Mouse (Mus musculus) layer of hippocampus, adult 9-10 months (tissue): Measurements from ENCODE around the gene Ccdc87.
"Not testable (repeated sequence)": the region's sequence is repeated elsewhere in the genome, so short reads cannot be mapped to it uniquely, and the experiment has no call there.

Source experiments
- DNase-seq: peaks from one replicate; pipeline ENCODE4 v3.0.0; 2022; ENCODE audit warnings: low spot score

Ccdc87 gene

DNA sequence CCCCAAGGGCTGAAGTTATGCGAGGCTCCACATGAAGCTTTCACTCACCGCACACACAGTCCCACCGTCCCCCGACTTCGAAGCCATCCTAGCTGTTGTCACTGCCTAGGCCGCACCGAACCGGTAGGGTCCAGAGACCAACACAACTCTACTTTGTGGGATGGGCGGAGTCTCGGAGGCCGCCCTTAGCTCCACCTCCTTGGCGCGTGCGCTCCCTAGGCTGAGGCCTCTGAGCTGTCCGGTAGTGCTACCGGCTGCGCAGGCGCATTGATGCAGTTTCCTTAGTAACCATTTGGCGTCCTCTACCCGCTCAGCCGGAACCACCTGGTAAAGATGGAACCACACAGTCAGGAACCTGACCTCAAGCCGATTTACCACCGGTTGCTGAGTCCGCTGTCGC, at the start of gene Ccdc87, which contains the start of gene Ccs:
Gene Ccdc87 (plus strand): TSS at position 218 of the 400 bp plus-strand sequence.
Gene Ccs (minus strand): TSS at position 184 of the 400 bp plus-strand sequence.
- DNase-seq = peak; percentile 88

DNA sequence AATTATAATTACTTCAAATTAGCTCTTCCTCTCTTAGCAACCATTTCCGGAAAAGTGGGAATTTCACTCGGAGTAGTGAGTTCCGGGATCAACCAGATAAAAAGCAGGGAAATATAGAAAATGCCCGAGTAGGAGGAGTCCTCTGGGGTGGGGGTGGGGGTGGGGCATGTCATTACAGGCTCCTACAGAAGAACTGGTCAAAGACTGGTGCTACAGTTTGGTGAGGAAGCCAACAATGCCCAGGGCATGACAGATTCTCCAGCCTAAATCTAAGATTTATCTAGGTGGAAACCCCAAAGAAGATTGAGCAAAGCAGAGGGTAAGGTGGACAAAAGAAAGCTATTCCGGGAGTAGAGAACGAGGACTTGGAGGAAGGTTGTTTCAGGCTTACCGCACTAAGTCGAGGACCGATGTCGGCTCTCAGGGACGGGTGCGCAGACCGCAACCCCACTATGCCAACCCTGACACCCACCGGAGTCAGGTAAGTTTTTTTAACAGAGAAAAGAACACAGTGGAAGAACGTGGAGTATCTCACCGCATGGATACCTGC, 45.8 kb upstream of the Ccdc87 start:
- no peak for DNase-seq

DNA sequence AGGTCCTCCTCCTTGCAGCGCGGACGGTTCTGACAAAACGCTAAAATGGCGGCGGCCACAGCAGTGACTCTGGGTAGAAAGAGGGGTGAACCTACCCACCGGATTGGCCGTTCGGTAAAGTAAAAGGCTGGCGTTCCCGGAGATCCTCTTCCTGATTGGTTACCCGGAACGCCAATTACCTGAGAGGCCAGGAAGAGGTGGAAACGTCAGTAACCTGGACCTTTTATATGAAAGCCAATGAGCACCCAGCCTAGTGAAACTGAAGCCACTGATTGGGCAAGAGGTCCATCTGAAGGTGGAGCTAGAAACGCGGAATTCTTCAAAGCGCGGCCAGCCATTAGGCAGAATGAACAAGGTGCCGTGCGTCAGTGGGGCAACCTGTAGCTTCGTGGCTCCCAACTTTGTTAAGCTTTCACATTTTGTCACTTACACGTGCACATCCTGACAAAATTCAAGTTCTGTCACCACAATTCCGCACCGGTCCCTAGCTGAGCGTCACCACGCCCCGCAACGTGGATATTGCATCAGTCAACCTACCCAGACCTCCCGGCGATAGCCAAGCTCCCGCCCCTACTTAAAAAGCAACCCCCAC, 45.2 kb upstream of the Ccdc87 start, which contains the start of gene Rbm4:
Gene Rbm4 (minus strand): TSS at position 71 of the 592 bp plus-strand sequence.
- DNase-seq = peak; percentile 99

DNA sequence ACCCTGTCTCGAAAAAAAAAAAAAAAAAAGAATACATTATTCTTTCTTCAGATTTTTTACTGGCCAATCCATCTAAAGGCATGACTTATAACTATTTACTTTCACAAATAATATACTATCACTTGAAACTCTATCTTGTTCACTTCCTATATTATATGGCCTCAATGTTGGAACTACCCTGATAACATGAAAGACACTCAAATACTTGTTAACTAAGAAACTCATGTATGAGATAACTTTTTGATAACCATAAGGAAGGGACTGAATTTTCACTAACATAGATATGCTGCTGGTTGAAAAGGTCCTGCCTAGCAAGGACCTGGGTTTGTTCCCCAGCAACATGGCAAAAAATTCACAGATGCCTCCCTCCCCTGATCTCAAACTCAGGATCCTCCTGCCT, 43.2 kb upstream of the Ccdc87 start:
- DNase-seq = no peak

DNA sequence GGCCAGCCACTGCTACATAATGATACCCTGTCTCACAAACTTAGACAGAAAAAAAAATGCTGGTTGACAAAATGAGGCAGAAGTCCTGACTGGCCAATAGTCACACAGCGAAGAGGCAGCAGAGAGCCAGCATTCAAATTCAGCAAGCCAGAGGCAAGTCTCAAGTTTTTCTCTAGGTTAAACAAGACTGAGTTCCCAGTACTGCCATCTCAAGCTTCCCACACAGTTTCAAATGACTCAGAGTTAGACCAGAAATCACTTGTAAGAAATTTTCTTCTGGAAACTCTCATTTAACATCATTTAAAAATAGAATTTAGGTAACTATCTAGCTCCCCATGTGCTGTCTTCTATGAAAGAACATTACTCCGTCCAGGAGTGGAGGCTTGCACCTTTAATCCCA, 41.3 kb upstream of the Ccdc87 start:
- no peak for DNase-seq

DNA sequence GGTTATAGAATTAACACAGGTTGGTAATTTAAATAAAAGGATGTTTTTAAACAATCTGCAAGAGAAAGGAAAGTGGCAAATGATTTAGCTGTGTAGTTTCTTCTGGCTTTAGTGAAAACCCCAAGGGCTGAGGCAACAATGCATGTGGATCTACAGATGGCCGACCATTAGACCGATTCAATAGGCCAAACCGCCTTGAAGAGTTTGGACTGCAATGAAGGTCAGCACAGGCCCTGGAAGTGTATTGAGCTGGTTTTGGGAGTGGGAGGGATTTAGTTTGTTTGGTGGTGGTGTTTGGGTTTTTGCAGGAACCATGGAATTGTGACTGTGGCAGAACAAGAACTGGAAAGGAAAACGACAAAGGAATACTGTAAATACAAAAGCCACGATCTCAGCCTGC, 40.1 kb upstream of the Ccdc87 start:
- no peak for DNase-seq

DNA sequence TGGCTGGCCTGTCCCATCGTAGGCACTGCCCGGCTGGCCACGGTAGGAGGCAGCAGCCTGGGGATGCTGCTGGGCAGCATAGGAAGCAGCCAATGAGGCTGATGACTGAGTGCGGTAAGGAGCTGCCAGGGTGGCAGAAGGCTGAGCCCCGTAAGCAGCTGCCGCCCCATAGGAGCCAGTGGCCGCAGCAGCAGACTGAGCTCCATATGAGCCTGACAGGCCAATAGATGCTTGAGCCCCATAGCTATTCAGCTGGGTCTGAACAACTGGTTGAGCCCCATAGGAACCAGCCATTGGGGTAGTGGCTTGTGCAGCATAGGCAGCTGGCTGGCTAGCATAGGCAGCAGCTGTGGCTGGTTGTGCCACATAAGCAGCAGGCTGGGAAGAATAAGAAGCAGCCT, 36.5 kb upstream of the Ccdc87 start:
- DNase-seq = no peak

DNA sequence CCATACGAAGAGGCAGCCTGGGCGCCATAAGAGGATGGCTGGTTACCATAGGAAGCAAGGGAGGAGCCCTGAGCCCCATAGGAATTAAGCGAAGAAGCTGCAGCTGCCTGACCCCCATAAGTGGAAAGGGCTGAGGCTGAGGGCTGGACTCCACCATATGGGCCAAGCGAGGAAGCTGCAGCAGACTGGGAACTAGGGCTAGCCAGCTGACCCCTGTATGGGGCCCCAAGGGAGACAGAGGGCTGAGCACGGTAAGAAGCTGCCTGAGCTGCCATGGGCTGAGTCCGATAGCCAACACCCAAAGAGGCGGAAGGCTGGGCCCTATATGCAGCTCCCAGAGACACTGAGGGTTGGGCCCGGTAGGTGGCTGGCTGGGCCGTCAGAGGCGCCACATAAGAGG, 35.9 kb upstream of the Ccdc87 start:
- DNase-seq = no peak

DNA sequence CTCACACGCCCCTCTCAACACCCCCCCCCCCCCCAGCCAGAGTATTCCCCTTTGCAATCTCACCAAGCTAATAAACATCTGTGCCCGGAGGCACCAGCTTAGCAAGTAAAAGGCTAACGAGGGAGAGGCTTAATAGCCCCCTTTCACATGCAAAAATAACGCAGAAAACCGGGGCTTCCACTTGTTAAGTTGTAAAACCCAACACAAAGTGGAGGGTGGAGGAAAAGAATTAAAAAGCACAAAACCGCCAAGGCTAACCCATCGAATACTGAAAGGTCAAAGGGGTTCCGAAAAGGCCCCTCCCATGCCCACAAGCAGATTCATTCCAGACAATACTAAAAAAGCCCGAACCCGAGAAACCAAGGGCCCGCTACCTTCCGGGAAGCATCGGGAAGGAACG, 28.9 kb upstream of the Ccdc87 start:
- DNase-seq = no peak

DNA sequence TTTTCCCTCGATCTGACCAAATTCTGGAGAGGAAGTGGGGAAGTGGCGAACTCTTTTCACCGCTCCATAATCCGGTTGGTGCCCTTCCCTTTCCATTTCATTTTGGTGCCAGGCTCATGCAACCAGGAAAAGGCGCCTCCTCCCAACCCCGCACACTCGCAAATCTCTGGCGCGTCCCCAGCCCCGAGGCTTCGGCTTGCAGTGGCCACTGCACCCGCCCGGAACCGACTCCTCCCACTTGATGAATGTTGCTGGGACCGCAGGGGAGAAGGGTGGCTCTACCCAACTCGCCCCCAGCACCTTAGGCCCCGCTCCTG, 28.5 kb upstream of the Ccdc87 start:
- DNase-seq = no peak

DNA sequence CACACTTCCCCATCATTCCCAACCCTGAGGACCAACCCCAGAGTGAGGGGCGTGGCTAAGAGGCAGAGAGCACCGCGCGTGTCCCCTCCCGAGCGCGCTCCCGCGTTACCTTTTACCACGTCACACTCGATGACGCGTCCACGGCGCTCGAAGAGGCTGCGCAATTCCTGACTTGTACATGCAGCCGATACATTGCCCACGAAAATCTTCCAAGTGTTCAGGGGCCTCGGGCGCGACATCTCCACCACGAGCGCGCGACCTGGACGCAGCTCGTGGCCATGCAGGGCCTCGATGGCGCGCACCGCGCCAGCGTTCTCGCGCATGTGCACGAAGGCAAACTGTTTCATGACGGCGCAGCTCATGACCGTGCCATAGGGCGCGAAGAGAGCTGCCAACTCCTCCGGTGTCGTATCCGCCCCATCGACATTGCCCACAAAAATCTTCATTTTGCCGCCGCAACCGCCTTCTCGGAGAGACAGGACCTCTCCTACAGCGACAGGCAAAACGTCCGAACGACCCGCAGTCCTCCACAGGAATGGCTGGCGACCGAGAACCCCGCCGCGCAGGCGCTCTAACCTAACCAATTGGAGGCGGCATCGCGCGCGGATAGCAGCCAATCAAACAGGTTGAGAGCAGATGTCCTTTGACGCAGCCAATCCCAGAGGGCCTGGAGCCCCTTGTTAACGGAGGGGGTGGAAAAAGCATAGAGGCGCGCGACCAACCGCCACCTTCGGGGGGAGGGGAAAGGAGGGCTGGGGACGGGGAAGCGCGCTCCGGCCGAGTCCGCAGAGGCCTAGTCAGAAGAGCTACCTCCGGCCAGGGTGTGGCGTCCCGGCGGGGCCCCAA, 27.9 kb upstream of the Ccdc87 start, which contains the start of the genes Gm21992 and Rbm14:
Gene Gm21992 (minus strand): TSS at position 550 of the 846 bp plus-strand sequence.
Gene Rbm14 (minus strand): TSS at position 572 of the 846 bp plus-strand sequence.
- DNase-seq = peak; percentile 98

DNA sequence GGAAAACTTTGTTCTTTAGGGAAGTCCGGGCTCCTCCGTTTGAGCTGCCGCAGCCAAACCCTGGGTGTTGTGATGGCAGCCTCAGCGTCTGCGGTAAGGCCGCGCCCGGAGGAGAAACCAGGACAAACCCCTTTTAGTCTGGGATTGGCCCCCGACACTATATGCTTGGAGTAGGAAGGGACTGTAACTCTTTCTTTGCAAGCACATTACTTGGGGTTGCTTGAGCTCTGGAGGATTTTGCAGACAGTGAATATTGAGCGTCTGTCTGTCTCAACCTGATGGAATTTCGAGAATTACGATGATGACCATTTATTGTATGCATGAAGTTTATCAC, 27.3 kb upstream of the Ccdc87 start:
- no peak for DNase-seq

DNA sequence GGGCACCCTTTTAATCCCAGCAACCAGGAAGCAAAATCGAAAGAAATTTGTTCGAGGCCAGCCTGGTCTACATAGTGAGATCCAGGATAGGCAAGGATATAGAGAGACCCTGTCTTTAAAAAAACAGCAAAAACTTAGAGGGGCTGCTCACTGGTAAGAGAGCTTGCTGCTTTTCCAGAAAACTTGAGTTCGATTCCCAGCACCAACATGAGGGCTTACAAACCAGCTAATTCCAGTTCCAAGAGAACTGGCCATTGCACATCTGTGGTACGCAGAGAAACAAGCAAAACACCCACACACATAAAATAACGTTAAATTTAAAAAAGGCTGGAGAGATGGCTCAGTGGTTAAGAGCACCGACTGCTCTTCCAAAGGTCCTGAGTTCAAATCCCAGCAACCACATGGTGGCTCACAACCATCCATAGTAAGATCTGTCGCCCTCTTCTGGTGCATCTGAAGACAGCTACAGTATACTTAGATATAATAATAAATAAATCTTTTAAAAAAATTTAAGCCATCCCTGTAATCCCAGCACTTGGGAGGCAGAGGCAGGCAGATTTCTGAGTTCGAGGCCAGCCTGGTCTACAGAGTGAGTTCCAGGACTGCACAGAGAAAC, 26.7 kb upstream of the Ccdc87 start:
- not testable (repeated sequence) for DNase-seq

DNA sequence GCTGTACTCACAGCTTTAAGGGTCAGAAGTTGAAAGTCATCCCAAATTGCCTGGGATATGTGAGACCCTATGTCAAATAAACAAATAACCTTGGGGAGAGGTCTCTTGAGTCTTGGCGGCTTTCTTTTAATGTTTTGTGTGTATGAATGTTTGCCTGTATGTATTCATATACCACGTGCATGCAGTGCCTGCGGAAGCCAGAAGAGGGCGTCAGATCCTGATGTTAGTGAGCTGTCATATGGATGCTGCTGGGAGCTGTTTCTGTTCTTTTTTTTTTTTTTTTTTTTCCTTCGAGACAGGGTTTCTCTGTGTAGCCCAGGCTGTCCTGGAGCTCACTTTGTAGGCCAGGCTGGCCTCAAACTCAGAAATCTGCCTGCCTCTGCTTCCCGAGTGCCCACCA, 26.2 kb upstream of the Ccdc87 start:
- no peak for DNase-seq

DNA sequence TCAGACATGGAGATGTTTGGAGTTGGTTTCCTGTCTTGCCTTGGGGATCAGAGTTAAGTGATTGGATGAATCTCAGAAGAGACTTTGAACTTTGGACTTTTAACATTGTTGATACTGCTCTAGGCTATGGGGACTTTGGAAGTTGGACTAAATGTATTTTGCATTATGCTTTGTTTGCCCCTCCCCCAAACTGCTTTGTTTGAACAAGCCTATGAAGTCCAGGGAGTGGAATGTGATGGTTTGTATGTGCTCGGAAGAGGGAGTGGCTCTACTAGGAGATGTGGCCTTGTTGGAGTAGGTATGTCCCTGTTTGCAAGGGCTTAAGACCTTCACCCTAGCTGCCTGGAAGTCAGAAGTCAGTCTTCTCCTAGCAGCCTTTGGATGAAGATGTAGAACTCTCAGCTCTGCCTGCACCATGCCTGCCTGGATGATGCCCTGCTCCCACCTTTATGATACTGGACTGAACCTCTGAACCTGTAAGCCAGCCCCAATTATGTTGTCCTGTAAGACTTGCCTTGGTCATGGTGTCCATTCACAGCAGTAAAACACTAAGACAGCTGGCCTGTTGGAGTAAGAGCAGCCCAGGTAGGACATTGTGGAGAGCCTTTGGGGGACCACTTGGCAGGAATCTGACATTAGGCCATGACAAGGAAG, 21.9 kb upstream of the Ccdc87 start:
- no peak for DNase-seq

DNA sequence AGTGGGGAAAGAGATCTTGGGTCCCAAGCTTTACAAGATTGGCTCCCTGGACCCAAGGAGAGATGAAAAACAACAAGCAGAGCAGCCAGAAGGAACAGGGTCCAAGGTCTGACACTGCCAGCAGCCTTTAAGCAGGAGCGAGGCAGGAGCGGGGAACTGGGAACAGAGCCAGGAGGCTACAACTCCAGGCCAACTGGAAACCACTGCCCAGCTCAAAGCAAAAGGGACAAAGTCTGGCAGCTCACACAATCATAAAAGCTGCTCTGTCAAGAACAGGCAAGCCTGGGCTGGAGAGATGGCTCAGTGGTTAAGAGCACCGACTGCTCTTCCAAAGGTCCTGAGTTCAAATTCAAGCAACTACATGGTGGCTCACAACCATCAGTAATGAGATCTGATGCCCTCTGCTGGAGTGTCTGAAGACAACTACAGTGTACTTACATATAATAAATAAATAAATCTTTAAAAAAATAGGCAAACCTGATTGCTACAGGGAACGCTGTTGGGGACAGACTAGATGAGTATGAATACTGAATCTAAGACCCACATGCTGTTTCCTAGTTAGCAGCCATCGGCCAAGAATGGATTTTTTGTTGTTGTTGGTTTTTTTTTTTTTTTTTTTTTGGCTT, 18.4 kb upstream of the Ccdc87 start:
- DNase-seq = no peak

DNA sequence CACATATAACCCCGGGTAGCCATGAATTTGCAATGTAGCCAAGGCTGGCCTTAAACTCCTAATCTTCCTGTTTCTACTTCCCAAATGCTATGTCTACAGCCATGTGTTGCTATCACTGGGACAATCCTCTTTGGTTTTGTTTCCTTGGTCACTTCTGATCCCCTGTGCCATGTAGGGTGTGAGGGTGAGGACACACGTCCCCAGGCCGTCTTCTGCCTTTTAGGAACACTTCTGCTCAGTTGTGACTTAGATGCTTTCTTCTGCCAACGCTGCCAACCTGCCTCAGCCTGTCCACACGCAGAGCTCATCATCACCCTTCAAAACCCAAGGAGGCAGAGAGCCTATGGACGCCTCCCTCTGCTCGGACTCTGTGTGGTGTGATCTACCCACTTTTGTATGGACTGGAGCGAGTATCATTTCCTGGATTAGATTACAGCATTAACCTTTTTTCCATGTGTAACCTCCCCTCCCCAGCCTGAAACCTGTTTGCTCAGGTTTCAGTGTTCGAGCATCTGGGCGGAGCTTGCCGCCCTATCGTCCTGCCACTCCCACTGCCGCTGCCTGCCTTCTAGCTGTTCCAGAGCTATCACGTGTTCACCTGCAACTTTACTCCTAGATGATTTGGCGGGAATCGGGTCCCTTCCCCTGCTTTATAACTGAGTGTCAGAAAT, 10.6 kb upstream of the Ccdc87 start:
- no peak for DNase-seq

DNA sequence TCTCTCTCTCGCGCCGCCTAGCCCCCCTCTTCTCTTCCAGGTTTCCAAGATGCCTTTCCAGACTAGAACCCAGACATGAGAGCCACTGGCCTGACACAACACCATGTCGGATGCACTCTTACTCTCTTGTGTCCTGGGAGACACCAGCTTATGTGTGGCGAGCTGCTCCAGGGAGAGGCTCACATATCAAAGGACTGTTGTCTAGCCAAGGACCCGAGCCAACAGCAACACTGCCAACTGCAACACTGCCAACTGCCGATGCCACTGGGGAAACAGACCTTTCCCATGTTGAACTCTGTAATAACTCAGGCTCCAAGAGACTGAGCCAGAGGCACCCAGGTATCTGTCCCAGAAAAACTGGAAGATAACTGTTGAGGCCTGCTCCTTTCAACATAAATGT, 10.0 kb upstream of the Ccdc87 start:
- no peak for DNase-seq

DNA sequence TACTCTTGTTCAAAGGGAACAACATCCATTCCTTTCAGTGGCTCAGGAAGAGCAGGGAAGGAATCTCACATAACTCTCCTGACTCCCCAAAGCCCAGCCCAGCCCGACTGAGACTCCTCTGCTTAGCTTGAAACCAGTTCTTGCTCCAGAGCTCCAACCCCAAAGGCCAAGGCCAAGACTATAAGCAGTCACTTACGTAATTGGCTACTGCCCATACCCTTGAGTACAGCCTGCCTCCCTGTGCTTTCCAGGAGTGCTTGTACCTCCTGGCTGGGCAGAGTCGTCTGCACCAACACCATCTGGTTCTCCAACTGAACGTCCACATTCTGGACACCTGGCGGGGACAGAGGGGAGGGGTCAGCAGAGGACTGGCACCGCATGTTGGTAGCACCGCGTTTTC, 5.2 kb upstream of the Ccdc87 start:
- DNase-seq = no peak

DNA sequence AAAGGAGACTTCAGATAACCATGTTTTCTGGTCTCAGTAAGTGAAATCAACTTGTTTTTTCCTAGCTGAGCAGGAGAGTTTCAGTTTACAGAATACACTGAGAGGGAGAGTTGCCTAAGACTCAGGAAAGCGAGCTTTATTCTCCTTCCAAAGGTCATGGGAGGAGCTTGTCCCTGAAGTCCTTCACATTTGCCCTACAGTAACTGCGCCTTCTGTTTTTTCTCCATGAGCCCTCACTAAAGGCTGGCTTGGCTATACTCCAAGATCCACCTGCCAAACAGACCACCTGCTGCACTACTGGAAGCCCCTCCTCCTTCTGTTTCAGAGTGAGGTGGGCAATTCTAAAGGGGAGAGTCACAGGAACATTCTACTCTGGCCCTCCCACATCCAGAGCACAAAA, 3.1 kb upstream of the Ccdc87 start:
- DNase-seq = no peak

DNA sequence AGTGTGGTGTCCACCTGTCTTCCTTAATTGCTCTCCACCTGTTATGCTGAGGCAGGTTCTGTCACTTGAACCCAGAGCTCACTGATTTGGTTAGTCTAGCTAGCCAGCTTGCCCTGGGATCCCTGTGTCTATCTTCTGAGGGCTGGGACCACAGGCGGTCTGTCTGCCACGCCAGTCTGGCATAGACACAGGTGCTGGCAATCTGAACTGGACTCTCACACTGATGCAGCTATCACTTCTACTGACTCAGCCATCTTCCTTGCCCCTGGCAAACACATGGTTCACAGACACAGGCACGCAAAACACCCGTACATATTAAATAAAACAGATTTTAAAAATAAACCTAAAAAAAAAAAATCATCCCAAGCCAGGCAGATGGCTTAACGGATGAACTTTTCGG, 2.1 kb upstream of the Ccdc87 start:
- DNase-seq = no peak
